Mouse (Mus musculus) splenic B cell, adult 2 months (primary cell): ENCODE data around the gene Nfatc2.

Source experiments
- DNase-seq: peaks from one replicate; pipeline ENCODE4 v3.0.0-alpha.2; 2011; ENCODE audit warnings: low read depth, low spot score
- H3K27me3 ChIP-seq: 2 replicates; pipeline ENCODE4 v1.6.1; 2012; ENCODE audit warnings: mild to moderate bottlenecking, low read length, moderate library complexity, mixed read lengths; ENCODE audit not compliant: control insufficient read depth, poor library complexity, insufficient read depth, severe bottlenecking
- H3K36me3 ChIP-seq: 2 replicates; pipeline ENCODE4 v1.6.1; 2012; ENCODE audit warnings: mild to moderate bottlenecking, low read length, moderate library complexity, mixed read lengths; ENCODE audit not compliant: control insufficient read depth, poor library complexity, insufficient read depth, severe bottlenecking

Nfatc2 gene

DNA sequence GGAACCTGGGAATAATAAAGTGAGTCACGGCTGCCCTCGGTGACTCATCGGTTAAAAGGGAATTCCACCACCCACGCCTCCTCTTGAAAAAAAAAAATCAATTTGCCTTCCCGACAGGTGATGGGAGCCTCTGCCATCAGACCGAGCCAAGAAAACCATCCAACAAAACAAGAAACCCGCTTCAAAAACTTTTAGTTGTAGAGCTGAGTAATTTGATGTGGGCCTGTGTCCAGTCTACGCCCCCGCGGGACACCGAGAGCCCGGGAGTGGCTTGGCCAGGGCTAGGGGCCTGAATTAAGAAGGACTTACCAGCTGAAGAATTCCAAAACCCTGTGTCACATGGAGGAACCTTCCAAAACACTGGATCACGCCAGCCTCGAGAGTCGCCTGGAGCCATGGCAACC is 83.2 kb downstream of the Nfatc2 start:
- DNase-seq, result no peak
- Histone ChIP-seq H3K36me3 (peaks cover 3% of the 10 kb centered on the region), H3K27me3 (no peaks in the 10 kb centered on the region)

DNA sequence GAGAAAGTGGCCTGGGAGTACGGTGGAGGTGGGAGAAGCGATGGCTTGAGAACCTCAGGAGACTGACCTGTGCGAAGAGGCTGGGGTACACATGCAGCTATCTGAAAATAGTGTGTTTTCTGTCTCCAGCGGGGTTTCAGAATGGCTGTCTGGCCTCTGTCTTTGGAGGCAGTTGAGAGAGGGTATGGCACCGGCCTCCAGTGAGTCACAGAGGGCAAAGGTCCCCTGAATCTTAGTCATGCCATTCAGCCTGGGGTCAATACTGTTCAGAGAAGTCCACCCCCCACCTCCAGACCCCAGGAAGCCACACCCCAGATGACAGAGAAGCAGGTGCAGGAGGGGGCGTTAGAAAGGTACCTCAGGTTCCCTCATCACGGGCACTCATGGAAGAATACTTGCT is 83.7 kb downstream of the Nfatc2 start:
- Histone ChIP-seq H3K36me3 (no peaks in the 10 kb centered on the region; the same call in none of the 2 replicates), H3K27me3 (no peaks in the 10 kb centered on the region)
- DNase-seq, result no peak

DNA sequence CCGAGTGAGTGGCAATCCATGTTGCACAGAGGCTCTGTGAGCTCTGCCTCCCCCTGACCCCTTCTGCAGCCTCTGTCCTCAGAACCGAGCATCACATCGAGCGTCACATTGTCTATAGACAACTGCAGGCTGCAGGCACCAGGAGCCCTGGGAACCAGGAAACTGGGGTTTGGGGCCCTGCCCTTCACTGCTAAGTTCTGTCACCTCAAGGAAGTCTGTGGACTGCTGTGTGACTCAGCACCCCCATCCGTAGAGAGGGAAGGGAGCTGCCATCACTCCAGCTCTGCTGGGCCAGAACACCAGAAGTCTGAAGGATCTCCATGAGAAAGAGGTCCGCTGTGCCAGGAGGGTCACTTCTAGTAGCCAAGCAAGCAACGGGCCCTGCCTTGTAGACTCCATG is 84.7 kb downstream of the Nfatc2 start:
- DNase-seq, result no peak
- no peaks in the 10 kb centered on the region for H3K27me3 ChIP-seq
- no peaks in the 10 kb centered on the region; the same call in none of the 2 replicates for H3K36me3 ChIP-seq

DNA sequence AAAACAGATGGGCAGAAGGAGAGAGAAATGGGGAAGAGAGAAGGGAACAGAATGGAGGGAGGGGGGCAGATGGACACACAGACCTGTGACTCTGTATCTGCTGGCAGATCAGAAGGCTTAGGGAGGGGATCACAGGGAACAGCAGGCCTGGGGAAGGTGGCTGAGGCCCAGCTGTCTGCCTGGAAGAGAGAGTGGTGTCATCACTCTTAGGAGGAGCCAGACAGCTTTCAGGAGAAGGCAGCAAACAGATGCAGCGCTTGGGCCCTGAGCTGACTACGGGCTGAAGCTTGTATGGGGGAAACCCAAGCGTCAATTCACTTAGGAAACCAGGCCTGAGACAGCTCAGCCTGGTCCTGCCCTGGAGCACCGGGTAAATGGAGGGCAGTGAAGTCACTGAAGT is 86.0 kb downstream of the Nfatc2 start:
- no peaks in the 10 kb centered on the region for H3K27me3 ChIP-seq
- H3K36me3 ChIP-seq, result no peaks in the 10 kb centered on the region; the same call in none of the 2 replicates
- DNase-seq, result no peak

DNA sequence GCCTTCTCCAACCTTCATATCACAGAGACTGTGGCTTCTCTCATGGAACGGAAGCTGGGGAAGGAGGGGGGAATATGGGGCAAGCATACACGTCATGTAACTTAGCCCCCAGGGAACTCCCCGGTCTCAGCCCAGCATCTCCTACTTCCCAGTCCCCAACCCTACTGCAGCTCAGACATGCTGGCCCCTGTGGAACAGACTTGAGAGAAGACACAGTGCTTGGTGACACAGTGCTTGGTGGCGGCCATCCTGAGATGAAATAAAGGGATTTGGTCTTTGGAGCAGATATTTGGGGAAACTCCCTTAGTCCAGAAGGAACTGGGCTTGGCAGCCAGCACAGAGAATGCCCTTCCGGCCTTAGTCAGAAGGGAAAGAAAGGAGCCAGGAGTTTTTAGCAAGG is 87.3 kb downstream of the Nfatc2 start:
- Histone ChIP-seq H3K36me3 (no peaks in the 10 kb centered on the region; the same call in 1 of the 2 replicates), H3K27me3 (no peaks in the 10 kb centered on the region)
- DNase-seq, result no peak

DNA sequence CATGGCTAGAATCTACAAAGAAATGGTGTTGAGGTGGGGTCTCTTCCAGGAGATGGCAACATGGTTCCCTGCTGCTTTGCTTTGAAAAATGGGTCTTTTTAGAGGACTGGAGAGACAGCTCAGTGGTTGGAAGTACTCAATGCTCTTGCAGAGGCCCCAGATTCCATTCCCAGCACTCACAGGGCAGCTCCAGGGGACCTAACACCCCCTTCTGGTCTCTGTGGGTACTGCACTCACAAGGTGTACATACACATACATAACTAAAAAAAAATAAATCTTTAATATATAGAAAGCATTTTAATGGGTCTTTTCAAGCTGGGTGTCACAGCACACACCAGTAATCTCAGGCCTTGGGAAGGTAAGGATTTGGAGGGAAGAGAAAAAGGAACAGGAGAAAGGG is 89.9 kb downstream of the Nfatc2 start:
- Histone ChIP-seq H3K36me3 (no peaks in the 10 kb centered on the region; the same call in 1 of the 2 replicates), H3K27me3 (no peaks in the 10 kb centered on the region)
- DNase-seq, result no peak

DNA sequence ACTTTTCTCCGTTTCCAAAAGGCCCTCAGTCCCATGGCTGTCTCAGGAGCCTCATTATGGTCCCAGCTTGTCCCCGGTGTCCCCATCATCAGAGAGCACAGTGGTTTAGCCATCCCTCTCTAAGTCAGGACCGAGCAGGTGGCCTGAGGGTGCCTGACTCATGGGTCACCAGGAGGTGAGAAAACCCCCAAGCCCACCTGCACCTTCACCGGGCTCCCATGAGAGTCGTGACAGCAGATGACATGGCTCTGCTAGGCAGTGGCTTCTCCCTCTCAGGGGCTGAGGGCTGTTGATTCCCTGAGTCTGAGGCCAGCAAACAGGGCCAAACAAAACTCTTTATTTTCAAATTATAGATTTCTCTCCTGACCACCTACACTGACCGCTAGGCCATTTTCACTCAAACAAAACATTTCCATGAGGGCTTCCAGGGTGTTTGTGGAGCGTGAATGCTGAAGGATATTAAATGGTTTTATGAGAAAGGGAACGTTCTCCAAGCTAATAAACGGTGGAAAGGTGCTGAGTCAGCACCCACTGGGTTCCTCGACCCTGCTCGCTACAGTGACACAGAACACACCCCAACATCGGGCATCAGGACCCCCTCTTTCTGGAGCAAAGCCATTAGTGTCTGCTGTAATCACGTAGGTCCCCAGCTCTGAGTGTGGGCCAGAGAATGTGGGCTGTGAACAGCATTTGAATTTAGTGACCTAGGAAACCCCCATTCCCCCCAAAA is 92.8 kb downstream of the Nfatc2 start:
- no peaks in the 10 kb centered on the region for H3K27me3 ChIP-seq
- no peak for DNase-seq
- no peaks in the 10 kb centered on the region; the same call in 1 of the 2 replicates for H3K36me3 ChIP-seq

DNA sequence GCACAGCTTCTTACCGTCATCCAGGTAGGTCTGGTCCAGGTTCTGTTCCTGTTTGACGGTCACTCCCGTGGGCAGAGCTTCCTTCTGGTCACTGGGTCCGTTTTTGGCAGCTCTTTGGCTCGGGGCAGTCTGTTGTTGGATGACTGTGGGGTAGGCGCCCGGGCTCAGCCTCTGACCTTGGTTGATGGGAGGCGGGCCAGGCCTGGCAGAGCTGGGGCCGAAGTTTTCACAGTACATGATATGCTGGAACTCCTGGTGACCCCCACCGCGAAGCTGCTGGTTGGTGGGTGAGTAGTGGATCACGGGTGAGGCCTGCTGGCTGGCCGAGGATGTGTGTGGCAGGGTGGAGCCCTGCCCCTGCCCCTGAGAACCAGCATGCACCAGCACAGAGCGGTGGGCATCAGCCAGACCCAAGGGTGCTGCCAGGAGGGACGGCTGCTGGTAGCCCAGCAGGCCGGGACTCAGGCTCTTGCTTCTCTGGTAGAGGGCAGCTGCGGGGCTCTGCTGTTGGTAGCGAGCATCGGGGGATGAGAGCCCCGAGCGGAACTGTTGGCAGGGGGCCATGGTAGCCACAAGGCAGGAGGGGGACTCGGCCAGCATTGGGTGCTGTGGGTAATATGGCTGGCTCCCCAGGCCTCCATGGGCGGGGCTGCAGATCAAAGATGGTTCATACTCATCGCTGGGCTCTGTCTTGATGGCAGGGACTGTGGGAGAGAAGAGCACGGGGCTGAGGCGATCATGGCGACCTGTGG is 96.8 kb downstream of the Nfatc2 start:
- Histone ChIP-seq H3K36me3 (0 out of 2 replicates have a peak, but pooled peaks cover 2% of the 10 kb centered on the region), H3K27me3 (no peaks in the 10 kb centered on the region)
- no peak for DNase-seq

DNA sequence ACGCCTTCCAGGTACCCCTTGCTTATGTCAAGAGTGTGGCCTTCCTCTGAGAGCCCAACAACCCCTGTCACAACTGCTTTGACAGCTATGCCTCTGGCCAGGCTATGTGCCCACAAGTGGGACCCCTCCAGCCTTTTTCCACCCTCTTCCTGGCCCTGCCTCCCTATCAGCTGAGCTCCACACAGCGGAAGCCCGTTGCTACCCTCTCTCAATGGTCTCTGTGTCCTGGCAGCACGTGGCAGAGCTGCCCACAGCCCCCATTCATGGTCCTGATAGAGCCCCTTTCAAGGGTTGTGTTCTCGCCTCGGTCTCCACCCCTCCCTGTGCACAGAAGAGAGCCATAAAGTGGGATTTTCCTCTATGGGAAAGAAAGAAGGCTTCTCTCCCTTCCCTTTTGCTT is 97.7 kb downstream of the Nfatc2 start:
- Histone ChIP-seq H3K27me3 (no peaks in the 10 kb centered on the region), H3K36me3 (0 out of 2 replicates have a peak, but pooled peaks cover 2% of the 10 kb centered on the region)
- DNase-seq, result no peak

DNA sequence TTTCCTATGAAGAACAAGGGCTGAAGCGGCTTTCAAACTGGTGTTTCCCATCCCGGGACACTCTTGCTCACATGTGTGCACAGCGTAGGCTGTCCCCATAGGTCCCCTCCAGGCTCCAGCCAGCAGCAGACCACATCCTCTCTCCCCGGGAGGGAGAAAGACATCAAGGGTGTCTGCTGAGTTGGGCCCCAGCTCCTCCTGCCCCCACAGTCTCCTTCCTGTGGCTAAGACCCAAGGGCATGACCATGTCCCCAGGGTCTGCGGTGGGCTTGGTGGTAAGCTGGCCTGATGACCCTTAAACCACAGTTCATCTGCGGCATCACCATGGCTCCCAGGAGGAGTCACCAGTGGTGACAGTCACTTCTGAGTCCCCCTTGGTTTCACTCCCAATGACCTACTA is 100.7 kb downstream of the Nfatc2 start:
- H3K36me3 ChIP-seq, result 0 out of 2 replicates have a peak, but pooled peaks cover 2% of the 10 kb centered on the region
- DNase-seq, result no peak

DNA sequence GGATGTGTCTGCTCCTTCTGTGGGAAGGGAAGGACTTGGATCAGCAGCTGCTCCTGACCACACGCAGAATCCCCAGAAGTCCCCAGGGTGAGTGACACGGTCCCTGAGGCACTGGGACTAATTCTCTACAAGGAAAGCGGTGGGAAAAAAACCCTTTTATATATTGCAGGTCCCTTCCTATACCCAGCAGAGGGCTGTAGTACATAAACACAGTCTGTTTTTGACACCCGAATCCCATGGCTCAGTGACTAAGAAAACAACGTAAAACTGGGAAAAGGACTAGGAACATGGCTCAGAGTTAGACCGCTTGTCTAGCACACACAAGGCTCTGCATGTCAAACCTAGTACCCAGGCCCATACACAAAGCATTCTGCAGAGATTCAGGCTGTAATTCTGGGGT is 101.2 kb downstream of the Nfatc2 start:
- Histone ChIP-seq H3K36me3 (0 out of 2 replicates have a peak, but pooled peaks cover 2% of the 10 kb centered on the region), H3K27me3 (no peaks in the 10 kb centered on the region)
- no peak for DNase-seq

More for the DNA sequence above, 100.7 kb downstream of the Nfatc2 start:
- H3K27me3 ChIP-seq, result no peaks in the 10 kb centered on the region

DNA sequence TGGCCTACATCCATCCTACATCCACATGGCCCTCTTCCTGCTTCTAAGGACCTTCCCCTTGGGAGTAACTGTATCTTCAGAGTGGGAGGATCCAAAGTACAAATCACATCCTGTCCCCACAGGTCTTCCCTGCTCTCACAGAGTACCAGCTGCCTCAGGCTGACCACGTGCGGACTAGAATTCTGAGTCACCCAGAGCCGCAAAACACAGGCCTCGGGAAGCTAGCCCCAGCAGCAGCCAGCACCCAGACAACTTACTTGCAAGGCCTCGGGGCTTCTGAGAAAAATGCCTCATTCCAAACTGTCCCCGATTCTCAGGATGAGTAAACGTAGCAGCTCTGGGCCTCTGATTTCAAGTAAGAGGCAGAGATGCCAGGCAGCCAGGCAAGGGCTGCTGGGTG is 109.7 kb downstream of the Nfatc2 start:
- Histone ChIP-seq H3K36me3 (peaks cover 3% of the 10 kb centered on the region), H3K27me3 (no peaks in the 10 kb centered on the region; the same call in 1 of the 2 replicates)
- DNase-seq, result no peak

DNA sequence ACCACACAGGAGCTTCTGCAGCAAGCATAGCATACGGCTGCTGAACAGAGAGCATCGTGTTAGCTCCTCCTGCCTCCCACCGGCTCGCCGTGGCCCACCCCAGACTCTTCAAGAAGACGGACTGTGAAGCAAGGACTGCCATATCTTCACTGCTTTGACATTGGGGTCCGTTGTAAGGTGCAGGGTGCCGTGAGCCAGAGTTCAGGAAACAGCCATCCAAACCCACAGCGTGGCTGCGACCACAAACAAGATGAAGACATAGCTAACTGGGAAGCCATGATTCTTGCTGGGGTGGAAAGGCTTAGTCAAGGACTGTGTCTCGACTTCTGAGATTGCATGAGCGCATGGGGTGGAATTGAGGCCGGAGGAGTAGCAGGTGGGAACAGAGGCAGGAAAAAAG is 111.5 kb downstream of the Nfatc2 start:
- Histone ChIP-seq H3K27me3 (no peaks in the 10 kb centered on the region; the same call in 1 of the 2 replicates), H3K36me3 (peaks cover 3% of the 10 kb centered on the region)
- no peak for DNase-seq

DNA sequence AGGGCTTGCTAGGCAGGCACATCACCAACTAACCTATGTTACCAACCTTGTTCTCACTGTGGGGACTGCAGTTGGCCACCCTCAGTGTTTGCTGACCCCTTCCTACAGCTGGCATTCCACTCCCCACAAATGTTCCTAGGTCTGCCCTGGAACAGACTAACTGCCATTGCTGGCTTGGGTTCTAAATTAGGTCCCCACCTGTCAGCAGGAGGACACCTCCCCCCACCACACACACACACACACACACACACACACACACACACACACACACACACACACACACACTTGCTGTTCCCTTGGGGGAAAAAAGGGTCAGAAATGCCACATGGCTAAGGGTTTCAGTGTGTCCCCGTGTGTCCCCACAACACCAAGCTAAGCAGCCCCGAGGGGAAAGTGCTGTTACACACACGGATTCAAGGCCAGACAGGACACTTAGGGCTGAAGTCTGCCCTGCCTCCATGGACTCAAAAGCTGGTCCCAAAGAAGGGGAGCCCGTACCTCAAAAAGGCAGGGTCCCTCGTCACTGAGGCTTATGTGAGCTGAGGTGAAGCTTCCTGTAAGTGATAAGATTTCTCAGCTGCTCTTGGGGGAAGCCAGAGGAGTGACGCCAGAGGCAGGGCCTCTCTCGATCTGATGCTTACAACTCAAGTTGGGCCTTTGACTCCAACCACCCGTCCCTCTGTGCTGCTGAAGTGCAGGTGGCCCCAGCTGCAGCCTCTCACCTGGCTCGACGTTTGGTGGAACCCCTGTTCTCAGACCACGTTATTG is 113.1 kb downstream of the Nfatc2 start:
- Histone ChIP-seq H3K36me3 (peaks cover 1% of the 10 kb centered on the region), H3K27me3 (no peaks in the 10 kb centered on the region; the same call in 1 of the 2 replicates)
- no peak for DNase-seq
